Mouse (Mus musculus): ENCODE data around the gene Mc1r. TPM values are rescaled to one million over a fixed set of nuclear protein-coding genes. Genes with fewer than 3 reads are reported as not detected.

Mc1r gene
- total and polyA plus RNA-seq, 3 experiments: 0.31 to 0.45 TPM; not detected in 1

DNA sequence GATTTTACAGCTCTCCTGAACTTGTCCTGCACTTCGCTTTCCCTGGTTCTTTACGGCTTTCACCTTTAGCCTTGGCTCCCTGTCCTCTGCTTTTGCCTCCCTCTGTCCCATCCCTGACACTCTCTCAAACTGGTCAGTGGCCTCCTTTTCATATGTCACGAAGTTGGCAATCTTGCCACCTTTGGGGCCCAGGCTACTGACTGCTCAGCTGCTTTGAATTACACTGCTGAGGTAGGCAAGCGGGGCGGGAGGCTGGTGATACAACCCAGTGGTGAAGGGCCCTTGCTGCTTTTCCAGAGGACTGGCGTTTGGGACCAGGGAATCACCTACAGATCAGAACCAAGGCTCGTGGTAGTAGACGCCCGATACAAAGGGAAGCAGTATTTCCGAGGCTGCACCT is 31.2 kb upstream of the Mc1r start:
- no peak for DNase-seq (ENCODE audit: low read depth, low spot score)
- no peaks in the 10 kb centered on the region for H3K27me3 ChIP-seq (ENCODE audit: control insufficient read depth in 1 of 2, insufficient read depth in 2 of 2, low read length in 2 of 2)
- H3K9me3 ChIP-seq (replicated peaks; ENCODE audit: insufficient read depth, low read length): no peaks in the 10 kb centered on the region
- peaks cover 0 to 15% of the 10 kb centered on the region in 2 experiments; a peak in 1 of 4 replicates for H3K4me1 ChIP-seq (ENCODE audit: control insufficient read depth in 1 of 2, insufficient read depth in 2 of 2, low read length in 2 of 2)
- peaks cover 41% of the 10 kb centered on the region for H3K79me2 ChIP-seq (ENCODE audit: control insufficient read depth, insufficient read depth, low read length, poor library complexity)
- H3K36me3 ChIP-seq (ENCODE audit: control insufficient read depth in 1 of 2, insufficient read depth in 2 of 2, low read length in 2 of 2): peaks cover 2 to 11% of the 10 kb centered on the region in 2 experiments
- TF ChIP-seq HCFC1 (IDR thresholded peaks at IDR 0.05; ENCODE audit: low read depth, low read length) (no peak), BHLHE40 (IDR thresholded peaks at IDR 0.05; ENCODE audit: borderline replicate concordance, low read depth, low read length) (no peak), RAD21 (IDR thresholded peaks at IDR 0.05; ENCODE audit: low read depth, low read length) (no peak), CTCF (IDR thresholded peaks at IDR 0.05 in 2 of 3, conservative IDR thresholded peaks at IDR 0.05 in 1 of 3; ENCODE audit: control insufficient read depth in 1 of 3, insufficient read depth in 1 of 3, low read depth in 2 of 3, low read length in 3 of 3, poor library complexity in 1 of 3, severe bottlenecking in 1 of 3) (no peak)
- no peak overlapping the region for H3K9ac ChIP-seq (ENCODE audit: control insufficient read depth, low read depth, low read length, poor library complexity, severe bottlenecking)
- no peak overlapping the region for H3K27ac ChIP-seq (ENCODE audit: control insufficient read depth, low read depth, low read length)
- no peak overlapping the region for H3K4me3 ChIP-seq (ENCODE audit: control insufficient read depth in 1 of 2, insufficient read depth in 1 of 2, low read depth in 2 of 2, low read length in 2 of 2)

- H3K27me3 ChIP-seq (ENCODE audit: control insufficient read depth in 1 of 2, insufficient read depth in 2 of 2, low read length in 2 of 2): no peaks in the 10 kb centered on the region
- H3K9me3 ChIP-seq (replicated peaks; ENCODE audit: insufficient read depth, low read length): no peaks in the 10 kb centered on the region
- no peak for TF ChIP-seq RAD21 (IDR thresholded peaks at IDR 0.05; ENCODE audit: low read depth, low read length)
- no peak for TF ChIP-seq MAX (IDR thresholded peaks at IDR 0.05; ENCODE audit: low read length)
- TF ChIP-seq MAFK (IDR thresholded peaks at IDR 0.05; ENCODE audit: borderline replicate concordance, low read depth, low read length): no peak
- TF ChIP-seq CHD2 (IDR thresholded peaks at IDR 0.05; ENCODE audit: low read length): no peak
- TF ChIP-seq CTCF (IDR thresholded peaks at IDR 0.05 in 2 of 3, conservative IDR thresholded peaks at IDR 0.05 in 1 of 3; ENCODE audit: control insufficient read depth in 1 of 3, insufficient read depth in 1 of 3, low read depth in 2 of 3, low read length in 3 of 3, poor library complexity in 1 of 3, severe bottlenecking in 1 of 3): no peak
- no peak for TF ChIP-seq MYC (IDR thresholded peaks at IDR 0.05; ENCODE audit: low read depth, low read length)
- no peak for TF ChIP-seq MXI1 (IDR thresholded peaks at IDR 0.05; ENCODE audit: low read depth, low read length)
- TF ChIP-seq ETS1 (IDR thresholded peaks at IDR 0.05; ENCODE audit: low read depth, low read length): no peak
- TF ChIP-seq NRF1 (IDR thresholded peaks at IDR 0.05; ENCODE audit: insufficient read depth, low read depth, low read length, poor library complexity, severe bottlenecking): no peak
- no peak for TF ChIP-seq NELFE (IDR thresholded peaks at IDR 0.05; ENCODE audit: low read depth, low read length)
- no peak for TF ChIP-seq KAT2A (conservative IDR thresholded peaks at IDR 0.05; ENCODE audit: low read depth, low read length)
- TF ChIP-seq TCF12 (IDR thresholded peaks at IDR 0.05; ENCODE audit: low read depth, low read length): no peak
- no peak for TF ChIP-seq HCFC1 (IDR thresholded peaks at IDR 0.05; ENCODE audit: low read depth, low read length)
- no peak for TF ChIP-seq POLR2A (IDR thresholded peaks at IDR 0.05; ENCODE audit: control insufficient read depth in 1 of 2, insufficient read depth in 1 of 2, low read depth in 1 of 2, low read length in 2 of 2, poor library complexity in 1 of 2)
- no peak for TF ChIP-seq E2F4 (IDR thresholded peaks at IDR 0.05; ENCODE audit: borderline replicate concordance, low read depth, low read length)
- no peak for TF ChIP-seq EP300 (IDR thresholded peaks at IDR 0.05; ENCODE audit: low read depth in 1 of 2, low read length in 2 of 2)
- TF ChIP-seq CHD1 (IDR thresholded peaks at IDR 0.05; ENCODE audit: low read depth, low read length): no peak
- no peak for TF ChIP-seq ZMIZ1 (IDR thresholded peaks at IDR 0.05; ENCODE audit: low read depth, low read length)
- TF ChIP-seq SMC3 (IDR thresholded peaks at IDR 0.05; ENCODE audit: low read depth, low read length): no peak
- no peak overlapping the region for H3K9ac ChIP-seq (ENCODE audit: control insufficient read depth, low read depth, low read length, poor library complexity, severe bottlenecking)
- H3K36me3 ChIP-seq (ENCODE audit: control insufficient read depth in 1 of 2, insufficient read depth in 2 of 2, low read length in 2 of 2): peaks cover 2 to 11% of the 10 kb centered on the region in 2 experiments
- H3K27ac ChIP-seq (ENCODE audit: control insufficient read depth, low read depth, low read length): no peak overlapping the region
- peaks cover 0 to 15% of the 10 kb centered on the region in 2 experiments; a peak in 1 of 4 replicates for H3K4me1 ChIP-seq (ENCODE audit: control insufficient read depth in 1 of 2, insufficient read depth in 2 of 2, low read length in 2 of 2)
- H3K79me2 ChIP-seq (ENCODE audit: control insufficient read depth, insufficient read depth, low read length, poor library complexity): peaks cover 41% of the 10 kb centered on the region
- no peak for DNase-seq (ENCODE audit: low read depth, low spot score)
- H3K4me3 ChIP-seq (ENCODE audit: control insufficient read depth in 1 of 2, insufficient read depth in 1 of 2, low read depth in 2 of 2, low read length in 2 of 2): no peak overlapping the region
Observed at GRCm38 (mm10) chr8:123376106-123376505, 30.8 kb upstream of the Mc1r start.
